Mouse (Mus musculus) cerebellum, adult 9-10 months (tissue): ENCODE data around the gene Rabl3.

ENCODE experiments used
- DNase-seq: peaks from one replicate; pipeline ENCODE4 v3.0.0; 2022

Gene Rabl3

DNA sequence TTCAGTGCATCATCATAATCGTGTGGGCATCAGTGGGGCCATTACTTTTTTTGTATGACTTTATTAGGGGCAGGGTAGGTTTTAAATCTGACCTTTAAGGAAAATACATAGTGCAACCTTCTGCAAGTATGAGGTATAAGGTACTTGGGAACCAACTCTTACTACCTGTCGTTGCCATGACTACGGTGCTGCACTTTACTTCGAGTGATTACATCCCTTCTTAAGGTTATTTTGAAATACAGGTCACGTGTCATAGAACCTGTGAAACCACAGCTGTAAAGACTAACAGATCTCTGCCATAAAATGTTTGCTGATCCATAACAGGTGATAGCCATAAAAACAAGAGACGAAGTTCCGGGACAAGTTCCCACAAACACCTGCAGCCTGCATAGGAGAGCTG is 58.8 kb downstream of the Rabl3 start:
- DNase-seq = no peak

DNA sequence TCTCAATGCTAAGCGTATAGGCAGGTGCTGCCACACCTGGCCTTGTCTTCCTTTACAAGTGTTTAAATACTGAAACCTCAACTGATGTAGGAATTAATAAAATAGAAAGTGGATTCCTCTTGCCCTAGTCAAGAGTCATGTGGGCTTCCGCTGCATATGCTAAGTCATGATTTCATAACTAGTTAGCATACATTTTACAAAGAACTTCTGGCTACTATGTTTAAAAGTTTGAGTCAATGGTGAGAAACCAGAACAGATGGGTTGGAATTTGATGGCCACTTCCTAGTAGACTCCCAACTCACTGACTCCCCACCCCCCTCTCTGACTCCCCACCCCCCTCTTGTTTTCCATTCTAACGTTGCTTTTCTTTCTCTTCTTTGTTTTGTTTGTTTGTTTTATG is 59.6 kb downstream of the Rabl3 start:
- DNase-seq = no peak

DNA sequence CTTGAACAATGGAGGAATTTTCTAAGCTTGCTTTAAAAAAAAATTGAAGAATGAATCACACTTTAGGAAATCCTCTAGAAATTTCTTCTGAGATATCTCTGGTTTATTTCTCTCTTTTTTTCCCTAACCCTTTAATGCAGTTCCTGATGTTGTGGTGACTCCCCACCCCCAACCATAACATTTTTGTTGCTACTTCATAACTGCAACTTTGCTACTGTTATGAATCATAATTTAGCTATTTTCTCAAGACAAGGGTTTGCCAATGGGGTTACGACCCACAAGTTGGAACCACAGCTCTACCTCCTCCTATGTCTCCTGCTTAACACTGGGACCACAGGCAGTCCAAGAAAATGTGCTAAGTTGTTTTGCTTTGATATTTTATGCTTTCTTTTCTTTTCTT is 63.7 kb downstream of the Rabl3 start:
- DNase-seq = no peak

DNA sequence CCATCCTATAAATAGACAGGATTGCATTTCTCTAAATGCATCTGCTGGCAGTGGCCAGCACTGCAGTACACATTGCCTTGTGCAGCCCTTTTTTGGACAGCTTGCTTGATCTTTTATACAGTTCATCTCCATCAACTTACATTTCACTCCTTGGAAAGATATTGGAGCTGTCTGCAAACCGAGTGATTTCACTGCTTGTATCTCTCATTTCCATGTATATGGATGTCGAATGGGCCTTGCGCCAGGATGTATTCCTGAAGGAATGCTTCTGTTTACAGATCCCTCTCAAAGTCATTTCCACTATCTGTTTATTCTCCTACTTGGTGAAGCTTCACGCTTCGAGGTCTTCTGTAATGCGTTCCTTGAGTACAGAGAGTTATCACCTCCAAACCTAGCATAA is 64.6 kb downstream of the Rabl3 start:
- DNase-seq = no peak

DNA sequence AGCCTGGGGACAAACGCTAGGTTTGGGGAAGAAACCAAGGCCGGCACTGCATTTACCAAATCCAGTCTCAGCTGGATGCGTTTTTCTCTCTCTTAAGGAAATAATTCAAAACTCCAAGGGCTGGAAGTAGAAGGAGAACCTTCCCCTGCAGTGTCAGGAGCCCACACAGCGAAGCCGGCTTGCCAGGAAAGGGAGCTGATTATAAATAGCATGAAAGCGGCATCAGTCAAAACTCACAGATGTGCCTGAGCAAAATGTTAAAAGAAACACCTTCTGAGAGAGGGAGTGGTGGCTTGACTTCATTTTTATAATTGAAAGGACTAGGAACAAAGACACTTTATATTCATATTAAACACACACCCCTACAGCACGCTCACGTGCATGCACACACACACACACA is 70.6 kb downstream of the Rabl3 start:
- DNase-seq = no peak

DNA sequence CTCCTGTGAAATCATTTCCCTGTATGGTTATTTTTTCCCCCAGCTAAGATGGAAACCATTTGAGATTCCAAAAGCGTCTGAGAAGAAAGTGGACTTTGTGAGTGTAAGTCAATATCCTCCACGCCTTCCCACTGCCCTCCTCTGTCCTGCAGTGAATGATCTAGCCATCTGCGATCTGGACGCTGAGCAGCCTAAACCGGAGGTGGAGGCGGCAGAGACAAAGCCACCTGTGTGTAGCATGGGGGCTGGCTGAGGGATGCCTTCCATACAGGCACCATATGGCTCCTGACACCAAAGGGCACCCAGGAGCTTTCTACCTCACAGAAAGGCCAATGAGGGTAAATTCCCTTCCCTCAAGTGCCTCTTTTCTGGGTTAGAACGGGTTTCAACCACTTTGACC is 71.4 kb downstream of the Rabl3 start:
- peak; percentile 61 for DNase-seq

DNA sequence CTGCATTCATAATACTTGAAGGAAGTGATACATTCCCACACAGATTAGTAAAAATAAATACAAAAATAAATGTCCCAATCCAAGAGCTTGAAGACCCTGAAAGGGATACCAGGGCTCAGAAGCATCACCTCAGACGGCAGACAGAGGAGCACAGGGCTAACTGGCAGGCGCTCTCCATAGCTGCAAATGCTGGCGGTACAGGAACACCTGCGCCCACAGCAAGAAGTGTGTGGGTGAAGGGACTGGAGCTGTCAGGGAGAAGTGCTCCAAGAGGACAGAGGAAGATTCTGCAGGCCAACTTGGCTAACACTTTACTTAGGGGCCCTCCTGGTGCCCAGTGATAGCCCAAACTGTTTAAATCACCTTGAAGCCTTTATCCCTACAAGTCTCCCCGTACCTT is 72.3 kb downstream of the Rabl3 start:
- DNase-seq = no peak

DNA sequence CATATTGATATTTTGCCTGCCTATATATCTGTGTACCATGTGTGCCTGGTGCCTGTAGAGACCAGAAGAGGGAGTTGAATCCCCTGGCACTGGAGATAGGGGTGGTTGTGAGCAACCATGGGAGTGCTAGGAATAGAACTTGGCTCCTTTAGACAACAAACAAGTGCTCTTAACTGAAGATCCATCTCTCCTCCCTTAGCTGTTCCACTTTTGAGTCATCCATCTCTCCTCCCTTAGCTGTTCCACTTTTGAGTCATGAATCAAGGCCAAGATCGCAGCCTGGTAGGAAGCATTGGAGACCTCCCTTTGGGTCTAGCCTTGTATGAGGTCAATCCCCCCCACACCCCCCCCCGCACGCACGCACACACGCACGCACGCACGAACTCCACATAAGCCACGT is 74.9 kb downstream of the Rabl3 start:
- no peak for DNase-seq

DNA sequence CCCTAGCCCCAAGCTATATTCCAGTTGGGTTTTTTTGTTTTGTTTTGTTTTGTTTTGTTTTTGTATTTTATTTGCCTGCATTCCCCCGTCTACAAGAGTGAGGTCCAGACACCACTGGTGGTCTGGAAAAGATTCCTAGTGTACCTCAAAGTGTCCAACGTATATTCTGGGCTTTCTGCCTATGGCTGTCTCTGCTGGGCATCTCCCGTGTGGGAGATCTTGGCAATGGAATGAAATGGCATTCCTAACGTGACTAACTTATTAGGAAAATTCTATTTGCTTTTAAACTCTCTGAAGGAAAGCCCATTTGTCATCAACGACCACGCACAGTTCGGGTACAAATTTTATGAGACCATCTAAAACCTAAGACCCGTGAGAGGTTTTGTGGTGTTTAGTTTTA is 75.7 kb downstream of the Rabl3 start:
- no peak for DNase-seq

DNA sequence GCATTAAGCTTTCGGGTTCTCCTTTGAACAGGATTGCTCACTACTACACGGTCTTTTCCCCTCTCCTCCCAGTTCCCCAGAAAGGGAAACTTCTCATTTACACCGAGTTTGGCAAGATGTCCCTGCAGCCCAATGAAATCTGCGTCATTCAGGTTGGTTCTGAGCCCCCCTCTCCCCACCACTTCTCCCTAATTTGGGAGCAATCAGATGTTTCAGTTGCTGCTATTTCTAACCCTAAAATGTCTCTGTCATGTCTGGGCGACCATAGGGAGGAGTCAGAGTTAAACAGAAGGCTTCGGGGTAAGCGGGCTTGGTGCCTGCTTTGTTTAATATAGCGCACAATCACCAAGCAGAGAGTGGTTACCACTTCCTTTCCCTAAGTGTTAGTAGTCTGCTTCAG is 76.4 kb downstream of the Rabl3 start:
- no peak for DNase-seq

DNA sequence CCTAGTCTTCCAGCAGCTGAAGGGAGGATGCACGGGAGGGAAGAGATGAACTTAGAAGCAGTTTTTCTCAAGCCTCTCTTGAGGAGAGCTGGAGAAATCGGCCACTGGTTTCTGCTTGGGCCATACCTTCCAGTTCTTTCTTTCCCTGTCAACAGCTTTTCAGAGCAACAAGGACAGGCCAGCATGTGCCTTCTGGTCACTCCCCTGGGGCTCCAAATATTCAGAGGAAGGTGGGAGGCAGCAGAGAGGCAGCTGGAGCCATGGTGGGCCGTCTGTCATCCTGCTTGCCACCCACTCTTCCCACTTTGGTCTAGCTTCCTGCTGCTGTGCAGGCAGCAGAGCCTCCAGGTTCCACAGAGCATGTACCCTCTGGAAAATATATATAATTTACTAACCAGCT is 78.0 kb downstream of the Rabl3 start:
- DNase-seq = peak; percentile 72
